Mouse (Mus musculus): ENCODE data around the gene Ror1. TPM values are rescaled to one million over a fixed set of nuclear protein-coding genes. Genes with fewer than 3 reads are reported as not detected.

Gene Ror1
- polyA plus RNA-seq, 1 experiment: 0.06 TPM

DNA sequence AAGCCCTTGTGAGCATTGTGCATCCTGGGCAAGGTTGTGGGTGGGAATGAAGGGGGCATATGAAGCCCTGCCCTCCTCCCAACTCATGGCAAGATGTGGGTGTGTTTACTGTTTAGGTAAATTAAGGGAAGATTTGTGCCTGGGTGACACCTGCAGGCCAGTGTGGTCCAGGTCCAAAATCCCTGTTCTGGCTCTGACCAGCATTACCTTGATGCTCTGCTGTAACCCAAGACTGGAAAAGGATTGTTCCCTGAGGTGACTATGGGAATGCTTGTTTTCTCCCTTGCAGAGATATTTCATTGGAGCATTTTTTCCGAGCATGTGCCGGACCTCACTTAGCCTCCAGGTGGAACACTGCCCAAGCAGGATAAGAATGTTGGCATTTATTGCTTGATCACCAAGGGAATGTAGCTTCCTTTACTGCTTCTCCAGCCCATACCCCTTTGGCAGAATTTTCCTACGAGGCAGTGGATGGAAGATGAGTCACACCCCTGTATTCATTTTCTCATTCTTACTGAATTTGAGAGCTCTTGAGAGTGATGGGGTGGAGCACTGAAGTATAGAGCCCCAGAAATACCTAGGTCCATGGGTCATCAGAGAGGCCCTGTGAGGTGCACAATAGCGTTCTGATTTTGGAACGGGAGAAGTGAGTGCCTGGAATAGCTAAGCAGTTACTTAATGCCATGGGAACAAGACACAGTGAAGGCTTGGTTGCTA lies 290.8 kb downstream of the Ror1 start:
- TF ChIP-seq MYOG (IDR thresholded peaks at IDR 0.05; ENCODE audit: control insufficient read depth in 1 of 3, insufficient read depth in 1 of 3, insufficient read length in 2 of 3, low read depth in 2 of 3) (no peak), MYOD1 (IDR thresholded peaks at IDR 0.05; ENCODE audit: control insufficient read depth in 1 of 3, insufficient read length in 2 of 3, low read depth in 2 of 3) (no peak), MAX (IDR thresholded peaks at IDR 0.05; ENCODE audit: low read depth) (no peak), CEBPB (IDR thresholded peaks at IDR 0.05; ENCODE audit: insufficient read depth, poor library complexity, severe bottlenecking) (no peak), POLR2AphosphoS2 (IDR thresholded peaks at IDR 0.05; ENCODE audit: insufficient read length, low read depth) (no peak), SRF (IDR thresholded peaks at IDR 0.05; ENCODE audit: control insufficient read depth, insufficient read length, low read depth) (no peak), POLR2A (IDR thresholded peaks at IDR 0.05; ENCODE audit: insufficient read length, low read depth) (no peak), USF1 (IDR thresholded peaks at IDR 0.05; ENCODE audit: low read depth) (no peak), REST (IDR thresholded peaks at IDR 0.05; ENCODE audit: insufficient read depth, insufficient read length) (no peak), TCF12 (IDR thresholded peaks at IDR 0.05; ENCODE audit: insufficient read depth, poor library complexity, severe bottlenecking) (no peak), TCF3 (IDR thresholded peaks at IDR 0.05; ENCODE audit: insufficient read length, low read depth) (no peak), E2F4 (IDR thresholded peaks at IDR 0.05; ENCODE audit: insufficient read depth) (no peak)
- H3K27me3 ChIP-seq (ENCODE audit: control insufficient read depth, insufficient read depth, insufficient read length): peaks cover 4% of the 10 kb centered on the region
- no peak overlapping the region for H3ac ChIP-seq (ENCODE audit: control insufficient read depth, insufficient read length)
- no peak overlapping the region for H3K4me3 ChIP-seq
- H3K4me2 ChIP-seq (ENCODE audit: low read depth): no peak overlapping the region
- H3K79me2 ChIP-seq (ENCODE audit: control insufficient read depth, insufficient read depth): no peaks in the 10 kb centered on the region
- no peaks in the 10 kb centered on the region for H3K36me3 ChIP-seq (ENCODE audit: control insufficient read depth, insufficient read depth)

DNA sequence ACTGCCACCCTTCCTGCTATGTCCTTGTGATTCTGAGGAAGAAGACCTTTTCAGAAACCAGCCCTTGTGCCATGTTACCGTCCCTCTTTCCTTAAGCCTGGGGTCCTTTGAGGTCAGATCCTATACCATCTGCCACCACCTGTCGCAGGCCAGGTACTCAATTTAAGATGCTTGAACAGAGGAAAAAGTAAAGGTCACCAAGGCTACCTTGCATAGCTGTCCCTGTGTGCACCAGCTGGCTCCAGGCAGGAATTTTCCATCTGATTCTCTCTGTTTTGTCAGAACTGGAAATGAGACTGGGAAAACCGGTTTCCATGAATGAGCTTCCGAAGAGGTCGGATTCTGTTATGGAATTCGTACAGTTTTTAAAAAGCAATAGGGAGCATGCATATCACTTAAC lies 294.8 kb downstream of the Ror1 start:
- Histone ChIP-seq H3K4me2 (ENCODE audit: low read depth) (no peak overlapping the region), H3ac (ENCODE audit: control insufficient read depth, insufficient read length) (no peak overlapping the region), H3K27me3 (ENCODE audit: control insufficient read depth, insufficient read depth, insufficient read length) (no peaks in the 10 kb centered on the region), H3K36me3 (ENCODE audit: control insufficient read depth, insufficient read depth) (no peaks in the 10 kb centered on the region), H3K4me3 (no peak overlapping the region), H3K79me2 (ENCODE audit: control insufficient read depth, insufficient read depth) (no peaks in the 10 kb centered on the region)
- TF ChIP-seq E2F4 (IDR thresholded peaks at IDR 0.05; ENCODE audit: insufficient read depth): no peak
- no peak for TF ChIP-seq CEBPB (IDR thresholded peaks at IDR 0.05; ENCODE audit: insufficient read depth, poor library complexity, severe bottlenecking)
- no peak for TF ChIP-seq POLR2AphosphoS2 (IDR thresholded peaks at IDR 0.05; ENCODE audit: insufficient read length, low read depth)
- TF ChIP-seq TCF3 (IDR thresholded peaks at IDR 0.05; ENCODE audit: insufficient read length, low read depth): no peak
- no peak for TF ChIP-seq TCF12 (IDR thresholded peaks at IDR 0.05; ENCODE audit: insufficient read depth, poor library complexity, severe bottlenecking)
- TF ChIP-seq MYOD1 (IDR thresholded peaks at IDR 0.05; ENCODE audit: control insufficient read depth in 1 of 3, insufficient read length in 2 of 3, low read depth in 2 of 3): no peak
- no peak for TF ChIP-seq SRF (IDR thresholded peaks at IDR 0.05; ENCODE audit: control insufficient read depth, insufficient read length, low read depth)
- TF ChIP-seq REST (IDR thresholded peaks at IDR 0.05; ENCODE audit: insufficient read depth, insufficient read length): no peak
- no peak for TF ChIP-seq POLR2A (IDR thresholded peaks at IDR 0.05; ENCODE audit: insufficient read length, low read depth)
- no peak for TF ChIP-seq MAX (IDR thresholded peaks at IDR 0.05; ENCODE audit: low read depth)
- no peak for TF ChIP-seq MYOG (IDR thresholded peaks at IDR 0.05; ENCODE audit: control insufficient read depth in 1 of 3, insufficient read depth in 1 of 3, insufficient read length in 2 of 3, low read depth in 2 of 3)
- TF ChIP-seq USF1 (IDR thresholded peaks at IDR 0.05; ENCODE audit: low read depth): no peak

DNA sequence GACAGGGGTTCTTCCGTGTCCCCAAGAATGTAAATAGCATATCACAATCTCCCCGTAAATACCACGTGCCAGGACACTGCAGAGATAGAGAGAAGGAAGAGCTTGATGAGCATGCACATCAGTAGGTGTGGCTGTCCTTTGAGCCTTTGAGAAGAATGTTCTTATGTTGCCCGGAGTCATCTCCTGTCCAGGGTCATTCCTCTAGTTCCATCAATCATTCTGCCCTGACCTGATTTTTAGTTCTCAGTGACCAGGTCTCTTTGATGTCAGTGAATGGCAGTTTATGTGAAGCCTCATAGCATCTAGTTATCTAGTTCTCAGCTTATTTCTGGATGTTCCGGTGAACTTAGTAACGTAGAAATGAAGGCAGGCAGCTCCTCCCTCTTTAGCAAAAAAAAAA lies 295.4 kb downstream of the Ror1 start:
- Histone ChIP-seq H3K79me2 (ENCODE audit: control insufficient read depth, insufficient read depth) (no peaks in the 10 kb centered on the region), H3K4me2 (ENCODE audit: low read depth) (no peak overlapping the region)
- no peak for TF ChIP-seq E2F4 (IDR thresholded peaks at IDR 0.05; ENCODE audit: insufficient read depth)
- no peak for TF ChIP-seq USF1 (IDR thresholded peaks at IDR 0.05; ENCODE audit: low read depth)
- TF ChIP-seq REST (IDR thresholded peaks at IDR 0.05; ENCODE audit: insufficient read depth, insufficient read length): no peak
- no peak for TF ChIP-seq POLR2A (IDR thresholded peaks at IDR 0.05; ENCODE audit: insufficient read length, low read depth)
- no peak for TF ChIP-seq CEBPB (IDR thresholded peaks at IDR 0.05; ENCODE audit: insufficient read depth, poor library complexity, severe bottlenecking)
- TF ChIP-seq POLR2AphosphoS2 (IDR thresholded peaks at IDR 0.05; ENCODE audit: insufficient read length, low read depth): no peak
- TF ChIP-seq MYOD1 (IDR thresholded peaks at IDR 0.05; ENCODE audit: control insufficient read depth in 1 of 3, insufficient read length in 2 of 3, low read depth in 2 of 3): no peak

DNA sequence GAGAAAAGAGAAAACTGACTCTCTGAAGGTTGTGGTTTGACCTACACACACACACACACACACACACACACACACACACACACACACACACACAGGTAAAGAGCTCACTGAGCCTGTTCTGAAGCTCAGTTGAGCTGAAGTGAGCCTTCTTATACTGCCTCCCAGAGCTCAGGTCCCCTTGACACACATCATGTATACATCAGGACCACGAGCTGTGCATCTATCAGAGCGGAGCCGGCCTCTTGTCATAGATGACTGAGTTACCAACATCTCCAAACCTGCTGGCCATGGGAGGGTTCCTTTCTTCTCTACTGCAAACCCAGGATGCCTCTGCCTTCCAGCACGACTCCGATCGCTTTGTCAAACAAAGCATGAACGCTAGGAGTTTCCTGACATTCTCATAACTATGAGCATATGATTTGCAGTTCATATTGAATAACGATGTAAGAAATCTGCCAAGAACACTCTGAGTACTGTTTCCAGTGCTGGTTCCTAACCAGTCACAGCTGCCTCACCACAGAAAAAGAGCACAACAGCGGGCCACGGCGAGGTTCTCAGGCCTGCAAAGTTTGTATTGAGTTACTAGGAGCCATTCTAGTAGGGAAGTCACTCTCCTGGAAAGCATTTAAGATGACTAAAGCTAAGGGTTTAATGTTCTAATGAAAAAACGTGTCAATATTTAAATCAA lies 297.9 kb downstream of the Ror1 start:
- Histone ChIP-seq H3K36me3 (ENCODE audit: control insufficient read depth, insufficient read depth) (no peaks in the 10 kb centered on the region), H3K27me3 (ENCODE audit: control insufficient read depth, insufficient read depth, insufficient read length) (no peaks in the 10 kb centered on the region), H3K4me2 (ENCODE audit: low read depth) (no peak overlapping the region), H3K4me3 (no peak overlapping the region), H3K79me2 (ENCODE audit: control insufficient read depth, insufficient read depth) (no peaks in the 10 kb centered on the region), H3ac (ENCODE audit: control insufficient read depth, insufficient read length) (no peak overlapping the region)
- TF ChIP-seq TCF3 (IDR thresholded peaks at IDR 0.05; ENCODE audit: insufficient read length, low read depth) (no peak), CEBPB (IDR thresholded peaks at IDR 0.05; ENCODE audit: insufficient read depth, poor library complexity, severe bottlenecking) (no peak), MYOG (IDR thresholded peaks at IDR 0.05; ENCODE audit: control insufficient read depth in 1 of 3, insufficient read depth in 1 of 3, insufficient read length in 2 of 3, low read depth in 2 of 3) (no peak), MAX (IDR thresholded peaks at IDR 0.05; ENCODE audit: low read depth) (no peak), SRF (IDR thresholded peaks at IDR 0.05; ENCODE audit: control insufficient read depth, insufficient read length, low read depth) (no peak), MYOD1 (IDR thresholded peaks at IDR 0.05; ENCODE audit: control insufficient read depth in 1 of 3, insufficient read length in 2 of 3, low read depth in 2 of 3) (no peak), POLR2AphosphoS2 (IDR thresholded peaks at IDR 0.05; ENCODE audit: insufficient read length, low read depth) (no peak), POLR2A (IDR thresholded peaks at IDR 0.05; ENCODE audit: insufficient read length, low read depth) (no peak), E2F4 (IDR thresholded peaks at IDR 0.05; ENCODE audit: insufficient read depth) (no peak), TCF12 (IDR thresholded peaks at IDR 0.05; ENCODE audit: insufficient read depth, poor library complexity, severe bottlenecking) (no peak), REST (IDR thresholded peaks at IDR 0.05; ENCODE audit: insufficient read depth, insufficient read length) (no peak), USF1 (IDR thresholded peaks at IDR 0.05; ENCODE audit: low read depth) (no peak)

More for the DNA sequence above, 295.4 kb downstream of the Ror1 start:
- H3K27me3 ChIP-seq (ENCODE audit: control insufficient read depth, insufficient read depth, insufficient read length): no peaks in the 10 kb centered on the region
- no peak overlapping the region for H3ac ChIP-seq (ENCODE audit: control insufficient read depth, insufficient read length)
- H3K4me3 ChIP-seq: no peak overlapping the region
- H3K36me3 ChIP-seq (ENCODE audit: control insufficient read depth, insufficient read depth): no peaks in the 10 kb centered on the region
